Mouse (Mus musculus): ENCODE data around the gene Mgat5. TPM values are rescaled to one million over a fixed set of nuclear protein-coding genes. Genes with fewer than 3 reads are reported as not detected.

The Mgat5 gene
- polyA plus RNA-seq, 1 experiment: 2.4 TPM

GRCm38 (mm10) chr1:127380749-127381501 is 176.1 kb downstream of the Mgat5 start:
- no peak for TF ChIP-seq GATA1 (IDR thresholded peaks at IDR 0.05; ENCODE audit: borderline replicate concordance, low read length)
- TF ChIP-seq FLI1 (IDR thresholded peaks at IDR 0.05; ENCODE audit: low read length): no peak
- peaks cover 4% of the 10 kb centered on the region; the same call in 1 of the 2 replicates for H3K4me1 ChIP-seq
- no peaks in the 10 kb centered on the region for H3K27me3 ChIP-seq (replicated peaks)
- peaks cover 82% of the 10 kb centered on the region for H3K36me3 ChIP-seq (replicated peaks; ENCODE audit: low read length)
- no peaks in the 10 kb centered on the region for H3K9me3 ChIP-seq
- H3K4me3 ChIP-seq (replicated peaks): no peak overlapping the region

- TF ChIP-seq GATA1 (IDR thresholded peaks at IDR 0.05; ENCODE audit: borderline replicate concordance, low read length): no peak
- no peak for TF ChIP-seq FLI1 (IDR thresholded peaks at IDR 0.05; ENCODE audit: low read length)
- Histone ChIP-seq H3K9me3 (no peaks in the 10 kb centered on the region), H3K27me3 (replicated peaks) (no peaks in the 10 kb centered on the region), H3K36me3 (replicated peaks; ENCODE audit: low read length) (peaks cover 88% of the 10 kb centered on the region), H3K4me3 (replicated peaks) (no peak overlapping the region), H3K4me1 (peaks cover 4% of the 10 kb centered on the region; the same call in 1 of the 2 replicates)
These were observed 178.3 kb downstream of the Mgat5 start for GRCm38 (mm10) chr1:127383071-127383470.

GRCm38 (mm10) chr1:127387226-127387625 is 182.4 kb downstream of the Mgat5 start:
- H3K4me1 ChIP-seq: 0 out of 2 replicates have a peak, but pooled peaks cover 4% of the 10 kb centered on the region
- H3K9me3 ChIP-seq: peaks cover 14% of the 10 kb centered on the region
- peaks cover 98% of the 10 kb centered on the region for H3K36me3 ChIP-seq (replicated peaks; ENCODE audit: low read length)
- TF ChIP-seq FLI1 (IDR thresholded peaks at IDR 0.05; ENCODE audit: low read length) (no peak), GATA1 (IDR thresholded peaks at IDR 0.05; ENCODE audit: borderline replicate concordance, low read length) (no peak)
- no peak overlapping the region for H3K4me3 ChIP-seq (replicated peaks)
- H3K27me3 ChIP-seq (replicated peaks): no peaks in the 10 kb centered on the region

DNA sequence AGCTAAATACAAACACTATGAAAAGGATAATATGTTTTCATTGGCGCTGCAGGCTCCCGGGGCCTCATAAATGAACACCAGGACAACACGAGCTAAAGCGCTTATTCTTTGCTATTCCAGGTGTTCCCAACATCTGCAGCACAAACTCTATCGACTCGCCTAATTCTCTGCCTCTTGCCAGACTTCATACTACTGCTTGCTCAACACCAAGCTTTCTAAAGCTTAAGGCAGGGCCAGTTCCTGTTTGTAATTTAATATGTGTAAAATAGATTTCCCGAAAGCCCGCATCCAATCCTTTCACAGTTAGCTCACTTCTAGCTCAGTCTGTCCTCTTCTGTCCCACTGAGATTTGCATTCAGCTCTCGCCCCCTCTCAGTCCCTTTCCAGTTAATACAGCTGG is 182.8 kb downstream of the Mgat5 start:
- Histone ChIP-seq H3K4me1 (0 out of 2 replicates have a peak, but pooled peaks cover 4% of the 10 kb centered on the region), H3K9me3 (peaks cover 14% of the 10 kb centered on the region), H3K27me3 (replicated peaks) (no peaks in the 10 kb centered on the region), H3K4me3 (replicated peaks) (no peak overlapping the region), H3K36me3 (replicated peaks; ENCODE audit: low read length) (peaks cover 98% of the 10 kb centered on the region)
- TF ChIP-seq GATA1 (IDR thresholded peaks at IDR 0.05; ENCODE audit: borderline replicate concordance, low read length) (no peak), FLI1 (IDR thresholded peaks at IDR 0.05; ENCODE audit: low read length) (no peak)

DNA sequence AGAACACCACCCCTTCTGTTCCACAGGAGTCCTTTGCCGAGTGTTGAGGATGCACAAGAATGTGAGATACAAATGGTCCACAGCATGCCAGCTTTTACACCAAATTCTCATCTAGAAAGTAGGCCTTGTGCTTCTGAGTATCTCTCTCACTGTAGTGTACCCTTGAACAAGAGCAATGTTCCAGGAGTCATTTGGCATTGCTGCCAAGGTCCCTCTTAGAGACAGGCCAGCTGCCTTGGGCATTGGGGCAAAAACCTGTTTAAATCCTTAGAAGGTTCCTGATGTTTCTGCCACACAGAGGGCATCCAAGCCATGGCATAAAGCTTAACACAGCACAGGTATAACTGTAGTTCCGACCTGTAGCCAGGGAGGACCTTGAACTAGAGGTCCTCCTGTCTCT is 189.9 kb downstream of the Mgat5 start:
- Histone ChIP-seq H3K4me3 (replicated peaks) (no peak overlapping the region), H3K4me1 (no peaks in the 10 kb centered on the region), H3K9me3 (peaks cover 14% of the 10 kb centered on the region), H3K27me3 (replicated peaks) (no peaks in the 10 kb centered on the region), H3K36me3 (replicated peaks; ENCODE audit: low read length) (peaks cover 100% of the 10 kb centered on the region)
- TF ChIP-seq GATA1 (IDR thresholded peaks at IDR 0.05; ENCODE audit: borderline replicate concordance, low read length): no peak
- TF ChIP-seq FLI1 (IDR thresholded peaks at IDR 0.05; ENCODE audit: low read length): no peak

- TF ChIP-seq FLI1 (IDR thresholded peaks at IDR 0.05; ENCODE audit: low read length) (no peak), GATA1 (IDR thresholded peaks at IDR 0.05; ENCODE audit: borderline replicate concordance, low read length) (no peak)
- Histone ChIP-seq H3K4me3 (replicated peaks) (no peak overlapping the region), H3K36me3 (replicated peaks; ENCODE audit: low read length) (peaks cover 100% of the 10 kb centered on the region), H3K27me3 (replicated peaks) (no peaks in the 10 kb centered on the region), H3K9me3 (peaks cover 7% of the 10 kb centered on the region; the same call in 1 of the 2 replicates), H3K4me1 (no peaks in the 10 kb centered on the region)
These were observed 190.9 kb downstream of the Mgat5 start for GRCm38 (mm10) chr1:127395724-127396123.

GRCm38 (mm10) chr1:127396569-127397349 is 191.9 kb downstream of the Mgat5 start:
- Histone ChIP-seq H3K27me3 (replicated peaks) (no peaks in the 10 kb centered on the region), H3K4me3 (replicated peaks) (no peak overlapping the region), H3K36me3 (replicated peaks; ENCODE audit: low read length) (peaks cover 100% of the 10 kb centered on the region), H3K9me3 (no peaks in the 10 kb centered on the region), H3K4me1 (no peaks in the 10 kb centered on the region)
- TF ChIP-seq GATA1 (IDR thresholded peaks at IDR 0.05; ENCODE audit: borderline replicate concordance, low read length): no peak
- no peak for TF ChIP-seq FLI1 (IDR thresholded peaks at IDR 0.05; ENCODE audit: low read length)

DNA sequence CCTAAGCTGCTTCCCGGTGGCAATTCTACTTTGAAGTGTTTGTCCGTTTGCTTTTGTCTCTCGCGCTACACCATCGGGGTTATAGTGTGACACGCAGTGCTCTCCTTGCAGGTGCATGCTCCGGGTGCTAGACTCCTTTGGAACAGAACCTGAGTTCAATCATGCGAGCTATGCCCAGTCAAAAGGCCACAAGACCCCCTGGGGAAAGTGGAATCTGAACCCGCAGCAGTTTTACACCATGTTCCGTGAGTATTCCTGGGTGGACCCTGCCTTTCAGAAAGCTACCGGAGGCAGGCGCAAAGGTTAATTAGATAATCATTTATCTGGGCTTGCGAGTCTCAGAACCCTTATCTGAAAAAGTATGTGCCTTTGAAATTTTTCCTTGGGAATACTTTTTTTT is 192.6 kb downstream of the Mgat5 start:
- Histone ChIP-seq H3K27me3 (replicated peaks) (no peaks in the 10 kb centered on the region), H3K4me1 (no peaks in the 10 kb centered on the region), H3K4me3 (replicated peaks) (no peak overlapping the region), H3K9me3 (no peaks in the 10 kb centered on the region), H3K36me3 (replicated peaks; ENCODE audit: low read length) (peaks cover 100% of the 10 kb centered on the region)
- TF ChIP-seq GATA1 (IDR thresholded peaks at IDR 0.05; ENCODE audit: borderline replicate concordance, low read length) (no peak), FLI1 (IDR thresholded peaks at IDR 0.05; ENCODE audit: low read length) (no peak)

DNA sequence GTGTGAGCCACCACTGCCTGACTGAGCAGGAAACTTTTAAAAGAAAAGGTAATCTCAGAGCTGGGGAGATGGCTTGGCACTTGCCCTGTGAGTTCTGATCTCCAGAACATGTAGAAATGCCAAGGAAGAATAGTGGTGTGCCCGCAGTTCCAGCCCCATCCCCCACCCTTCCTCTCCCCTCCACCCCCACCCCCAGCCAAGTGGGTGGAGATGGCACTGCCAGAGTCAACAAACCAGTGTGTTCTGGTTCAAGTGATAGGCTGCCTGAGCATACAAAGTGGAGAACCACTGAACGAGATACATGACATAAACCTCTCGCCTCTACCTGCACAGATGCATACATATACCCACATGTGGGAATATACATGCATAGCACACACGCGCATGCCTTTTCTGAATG is 193.4 kb downstream of the Mgat5 start:
- Histone ChIP-seq H3K36me3 (replicated peaks; ENCODE audit: low read length) (peaks cover 98% of the 10 kb centered on the region), H3K9me3 (no peaks in the 10 kb centered on the region), H3K27me3 (replicated peaks) (no peaks in the 10 kb centered on the region), H3K4me1 (no peaks in the 10 kb centered on the region), H3K4me3 (replicated peaks) (no peak overlapping the region)
- TF ChIP-seq FLI1 (IDR thresholded peaks at IDR 0.05; ENCODE audit: low read length): no peak
- no peak for TF ChIP-seq GATA1 (IDR thresholded peaks at IDR 0.05; ENCODE audit: borderline replicate concordance, low read length)

DNA sequence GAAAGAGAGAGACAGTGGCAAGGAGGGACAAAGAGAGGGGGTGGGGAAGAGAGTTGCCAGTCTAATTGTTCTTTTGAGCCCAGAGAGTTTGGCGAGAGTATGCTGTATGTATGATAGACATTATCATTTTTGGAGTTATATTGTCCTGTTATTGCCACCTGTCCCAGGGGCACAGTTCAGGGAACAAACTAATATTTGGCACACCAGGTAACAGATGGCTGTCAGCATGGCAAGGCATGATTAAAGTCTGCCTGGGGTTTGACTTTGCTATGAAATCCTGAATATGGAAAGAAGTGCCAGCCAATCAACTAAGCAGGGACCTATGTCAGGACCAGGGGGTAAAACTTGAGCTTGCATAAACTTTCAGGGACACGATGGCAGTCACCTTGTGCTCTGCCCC is 195.4 kb downstream of the Mgat5 start:
- Histone ChIP-seq H3K36me3 (replicated peaks; ENCODE audit: low read length) (peaks cover 92% of the 10 kb centered on the region), H3K4me1 (0 out of 2 replicates have a peak, but pooled peaks cover 3% of the 10 kb centered on the region), H3K27me3 (replicated peaks) (no peaks in the 10 kb centered on the region), H3K9me3 (no peaks in the 10 kb centered on the region), H3K4me3 (replicated peaks) (no peak overlapping the region)
- no peak for TF ChIP-seq FLI1 (IDR thresholded peaks at IDR 0.05; ENCODE audit: low read length)
- TF ChIP-seq GATA1 (IDR thresholded peaks at IDR 0.05; ENCODE audit: borderline replicate concordance, low read length): no peak
